Mouse (Mus musculus): Measurements from ENCODE around the gene Scd4. TPM values are rescaled to one million over a fixed set of nuclear protein-coding genes. Genes with fewer than 3 reads are reported as not detected.
A peak's percentile ranks its signal among the peaks of the same experiment; 100 is the strongest.

Scd4 gene
- polyA plus RNA-seq, 1 experiment from 2014 or later = 0.25 TPM

GRCm38 (mm10) chr19:44310814-44311213 is 22.1 kb upstream of the Scd4 start:
- Histone ChIP-seq H3K9me3 (ENCODE audit: control insufficient read depth, low read length) (no peaks in the 10 kb centered on the region), H3K27me3 (ENCODE audit: control insufficient read depth, insufficient read depth, low read length) (no peaks in the 10 kb centered on the region), H3K4me2 (replicated peaks) (no peak overlapping the region), H3K4me1 (replicated peaks; ENCODE audit: control insufficient read depth, insufficient read depth, low read length) (peaks cover 18% of the 10 kb centered on the region), H3K36me3 (replicated peaks; ENCODE audit: control insufficient read depth, insufficient read depth) (peaks cover 28% of the 10 kb centered on the region), H3K9ac (no peak overlapping the region), H3K27ac (no peak overlapping the region), H3K4me3 (replicated peaks; ENCODE audit: low read length) (no peak overlapping the region)
- DNase-seq (ENCODE audit: low spot score) (no peak), ATAC-seq (ENCODE audit: low FRiP score) (no peak)
- WGBS = 25% methylated on average over 5 of the region's 5 CpGs

DNA sequence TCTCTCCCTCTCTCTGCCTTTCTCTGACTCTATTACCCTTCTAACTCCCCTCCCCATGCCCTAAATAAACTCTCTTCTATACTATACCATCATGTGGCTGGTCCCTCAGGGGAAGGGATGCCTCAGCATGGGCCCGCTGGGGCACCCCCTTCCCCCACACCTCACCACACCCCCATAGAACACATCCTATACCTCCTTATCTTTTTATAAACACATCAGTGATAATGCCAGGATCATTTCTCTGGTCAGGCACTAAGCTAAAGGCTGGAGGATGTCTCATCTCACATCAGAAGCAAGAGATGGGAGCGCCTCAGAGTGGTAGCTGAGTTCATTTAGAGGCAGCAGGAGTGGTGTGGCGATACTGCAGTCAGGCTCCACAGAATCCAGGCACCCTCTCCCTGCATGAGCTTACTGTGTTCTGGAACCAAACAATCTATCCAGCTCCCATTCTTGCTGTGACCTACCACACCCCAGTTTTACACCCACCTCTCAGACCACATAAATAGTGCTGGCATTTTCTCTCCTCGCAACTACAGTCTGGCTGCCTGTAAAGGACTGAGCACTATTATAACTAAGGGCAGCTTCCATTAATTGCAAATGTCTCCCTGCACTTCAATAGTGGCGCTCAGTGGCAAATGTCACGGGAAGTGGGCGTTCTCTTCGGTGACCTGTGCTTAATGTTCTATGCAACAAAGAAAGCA is 21.4 kb upstream of the Scd4 start:
- Histone ChIP-seq H3K4me1 (replicated peaks; ENCODE audit: control insufficient read depth, insufficient read depth, low read length) (peaks cover 18% of the 10 kb centered on the region), H3K9me3 (ENCODE audit: control insufficient read depth, low read length) (no peaks in the 10 kb centered on the region), H3K9ac (no peak overlapping the region), H3K27me3 (ENCODE audit: control insufficient read depth, insufficient read depth, low read length) (no peaks in the 10 kb centered on the region), H3K27ac (no peak overlapping the region), H3K4me3 (replicated peaks; ENCODE audit: low read length) (no peak overlapping the region), H3K4me2 (replicated peaks) (no peak overlapping the region), H3K36me3 (replicated peaks; ENCODE audit: control insufficient read depth, insufficient read depth) (peaks cover 21% of the 10 kb centered on the region)
- DNase-seq (ENCODE audit: low spot score) (no peak), ATAC-seq (ENCODE audit: low FRiP score) (no peak)
- 40% methylated on average over 8 of the region's 8 CpGs for WGBS

GRCm38 (mm10) chr19:44312007-44312360 is 20.9 kb upstream of the Scd4 start:
- no peaks in the 10 kb centered on the region for H3K27me3 ChIP-seq (ENCODE audit: control insufficient read depth, insufficient read depth, low read length)
- H3K4me3 ChIP-seq (replicated peaks; ENCODE audit: low read length) = no peak overlapping the region
- WGBS = 8% methylated on average over 4 of the region's 4 CpGs
- H3K9me3 ChIP-seq (ENCODE audit: control insufficient read depth, low read length) = no peaks in the 10 kb centered on the region
- ATAC-seq (ENCODE audit: low FRiP score) = no peak; the same call in 1 of the 2 replicates
- H3K4me2 ChIP-seq (replicated peaks) = no peak overlapping the region
- H3K9ac ChIP-seq = no peak overlapping the region
- peaks cover 18% of the 10 kb centered on the region for H3K4me1 ChIP-seq (replicated peaks; ENCODE audit: control insufficient read depth, insufficient read depth, low read length)
- H3K36me3 ChIP-seq (replicated peaks; ENCODE audit: control insufficient read depth, insufficient read depth) = peaks cover 16% of the 10 kb centered on the region
- no peak overlapping the region for H3K27ac ChIP-seq
- DNase-seq (ENCODE audit: low spot score) = no peak

DNA sequence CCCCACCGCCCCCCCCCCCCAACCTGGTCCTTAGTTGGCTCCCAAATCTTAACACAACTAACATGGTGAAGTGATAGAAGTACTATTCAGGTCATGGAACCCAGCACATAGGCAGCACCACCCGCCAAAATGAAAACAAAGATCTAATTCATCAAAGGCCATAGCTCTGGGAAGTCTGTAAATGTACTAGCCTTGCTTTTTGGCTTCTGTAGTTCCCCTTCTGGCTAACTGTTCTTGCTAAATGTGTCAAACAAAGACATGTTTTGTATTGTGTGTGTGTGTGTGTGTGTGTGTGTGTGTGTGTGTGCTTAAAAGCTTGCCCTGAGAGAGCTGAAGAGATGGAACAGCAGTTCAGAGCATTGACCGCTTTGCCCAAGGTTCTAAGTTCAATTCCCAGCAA is 19.8 kb upstream of the Scd4 start:
- peaks cover 5% of the 10 kb centered on the region for H3K36me3 ChIP-seq (replicated peaks; ENCODE audit: control insufficient read depth, insufficient read depth)
- no peak for ATAC-seq (ENCODE audit: low FRiP score)
- no peak overlapping the region for H3K4me2 ChIP-seq (replicated peaks)
- no peaks in the 10 kb centered on the region for H3K27me3 ChIP-seq (ENCODE audit: control insufficient read depth, insufficient read depth, low read length)
- no peak overlapping the region for H3K27ac ChIP-seq
- WGBS = 74% methylated on average over 3 of the region's 3 CpGs
- H3K4me1 ChIP-seq (replicated peaks; ENCODE audit: control insufficient read depth, insufficient read depth, low read length) = peaks cover 18% of the 10 kb centered on the region
- no peaks in the 10 kb centered on the region for H3K9me3 ChIP-seq (ENCODE audit: control insufficient read depth, low read length)
- no peak overlapping the region for H3K9ac ChIP-seq
- DNase-seq (ENCODE audit: low spot score) = no peak
- no peak overlapping the region for H3K4me3 ChIP-seq (replicated peaks; ENCODE audit: low read length)

DNA sequence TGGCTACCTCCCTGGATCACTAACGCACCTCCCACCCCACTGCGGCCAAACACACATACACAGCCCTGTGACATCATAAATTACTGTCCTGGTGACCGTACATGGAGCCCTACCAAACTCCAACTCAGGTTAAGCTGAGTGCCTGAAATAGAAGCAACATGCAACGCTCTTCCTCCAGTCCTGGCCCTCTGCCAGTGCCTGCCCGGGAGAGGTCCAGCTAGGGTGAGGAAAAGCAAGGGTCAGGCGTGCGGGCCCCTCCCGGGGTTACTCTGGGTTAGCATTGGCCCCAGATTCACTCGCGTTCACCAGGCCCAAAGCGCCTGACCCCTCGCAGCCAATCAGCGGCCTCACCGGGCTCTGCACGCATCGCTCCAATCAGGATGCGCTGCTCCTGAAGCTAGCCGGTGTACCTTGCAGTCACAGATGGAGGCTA is 18.5 kb upstream of the Scd4 start:
- Histone ChIP-seq H3K36me3 (replicated peaks; ENCODE audit: control insufficient read depth, insufficient read depth) (no peaks in the 10 kb centered on the region; the same call in 1 of the 2 replicates), H3K4me1 (replicated peaks; ENCODE audit: control insufficient read depth, insufficient read depth, low read length) (peaks cover 18% of the 10 kb centered on the region), H3K27me3 (ENCODE audit: control insufficient read depth, insufficient read depth, low read length) (no peaks in the 10 kb centered on the region), H3K4me2 (replicated peaks) (peak overlapping the region; percentile 77), H3K27ac (peak overlapping the region; percentile 22), H3K4me3 (replicated peaks; ENCODE audit: low read length) (peak overlapping the region; percentile 44), H3K9me3 (ENCODE audit: control insufficient read depth, low read length) (no peaks in the 10 kb centered on the region), H3K9ac (peak overlapping the region; percentile 62)
- ATAC-seq (ENCODE audit: low FRiP score) (peak; percentile 90), DNase-seq (ENCODE audit: low spot score) (peak; percentile 68)
- 3% methylated on average over 18 of the region's 18 CpGs for WGBS

- ATAC-seq (ENCODE audit: low FRiP score) (peak; percentile 66), DNase-seq (ENCODE audit: low spot score) (no peak)
- peak overlapping the region; percentile 62 for H3K9ac ChIP-seq
- no peaks in the 10 kb centered on the region for H3K27me3 ChIP-seq (ENCODE audit: control insufficient read depth, insufficient read depth, low read length)
- peak overlapping the region; percentile 77 for H3K4me2 ChIP-seq (replicated peaks)
- peaks cover 18% of the 10 kb centered on the region for H3K4me1 ChIP-seq (replicated peaks; ENCODE audit: control insufficient read depth, insufficient read depth, low read length)
- WGBS = under 1% methylated on average over 11 of the region's 11 CpGs
- H3K4me3 ChIP-seq (replicated peaks; ENCODE audit: low read length) = peak overlapping the region; percentile 44
- H3K36me3 ChIP-seq (replicated peaks; ENCODE audit: control insufficient read depth, insufficient read depth) = no peaks in the 10 kb centered on the region
- H3K9me3 ChIP-seq (ENCODE audit: control insufficient read depth, low read length) = no peaks in the 10 kb centered on the region
- H3K27ac ChIP-seq = no peak overlapping the region; the same call in none of the 2 replicates
Observed at GRCm38 (mm10) chr19:44314871-44315414, 17.9 kb upstream of the Scd4 start.

DNA sequence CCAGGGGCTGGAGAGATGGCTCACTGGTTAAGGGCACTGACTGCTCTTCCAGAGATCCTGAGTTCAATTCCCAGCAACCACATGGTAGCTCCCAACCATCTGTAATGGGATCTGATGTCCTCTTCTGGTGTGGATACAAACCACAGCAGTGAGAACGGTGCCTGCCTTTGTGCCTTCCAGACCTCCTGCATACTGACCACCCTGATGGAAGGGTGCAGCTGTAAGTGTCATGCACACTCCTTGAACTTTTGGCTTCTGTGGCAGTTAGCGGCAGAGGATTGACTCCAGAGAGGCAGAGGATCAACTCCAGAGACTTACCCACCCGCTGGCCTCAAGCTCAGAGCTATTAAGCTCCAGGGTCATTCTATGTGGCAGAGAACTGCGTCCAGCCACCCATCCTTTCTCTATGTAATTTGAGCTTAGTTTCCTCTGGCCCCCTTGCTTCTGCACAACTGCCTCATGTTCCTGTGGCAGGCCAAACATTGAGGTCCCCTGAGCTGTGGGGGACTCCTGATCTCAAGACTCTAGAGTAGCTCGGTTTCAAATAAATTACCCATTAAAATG is 16.1 kb upstream of the Scd4 start:
- no peaks in the 10 kb centered on the region for H3K27me3 ChIP-seq (ENCODE audit: control insufficient read depth, insufficient read depth, low read length)
- no peak overlapping the region for H3K4me2 ChIP-seq (replicated peaks)
- no peaks in the 10 kb centered on the region for H3K36me3 ChIP-seq (replicated peaks; ENCODE audit: control insufficient read depth, insufficient read depth)
- H3K9me3 ChIP-seq (ENCODE audit: control insufficient read depth, low read length) = no peaks in the 10 kb centered on the region
- H3K9ac ChIP-seq = no peak overlapping the region
- H3K27ac ChIP-seq = no peak overlapping the region
- no peak for ATAC-seq (ENCODE audit: low FRiP score)
- 78% methylated on average over 5 of the region's 5 CpGs for WGBS
- H3K4me3 ChIP-seq (replicated peaks; ENCODE audit: low read length) = no peak overlapping the region
- peaks cover 8% of the 10 kb centered on the region for H3K4me1 ChIP-seq (replicated peaks; ENCODE audit: control insufficient read depth, insufficient read depth, low read length)
- DNase-seq (ENCODE audit: low spot score) = no peak

DNA sequence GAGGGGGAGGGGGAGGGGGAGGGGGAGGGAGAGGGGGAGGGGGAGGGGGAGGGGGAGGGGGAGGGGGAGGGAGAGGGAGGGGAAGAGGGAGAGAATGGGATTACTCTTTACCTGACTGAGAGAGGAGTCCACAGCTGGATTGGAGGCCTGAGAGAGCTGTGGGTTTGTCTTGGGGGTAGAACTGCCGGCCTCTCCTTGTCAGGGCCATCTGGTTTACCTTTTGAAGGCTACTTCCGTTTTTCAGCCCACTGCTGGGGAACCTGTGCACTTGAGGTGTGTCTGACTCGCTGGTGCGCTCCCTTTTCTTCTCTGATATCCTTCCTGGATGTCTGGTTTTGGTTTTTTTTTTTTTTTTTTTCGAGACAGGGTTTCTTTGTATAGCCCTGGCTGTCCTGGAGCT is 15.5 kb upstream of the Scd4 start:
- H3K27me3 ChIP-seq (ENCODE audit: control insufficient read depth, insufficient read depth, low read length) = no peaks in the 10 kb centered on the region
- ATAC-seq (ENCODE audit: low FRiP score) (no peak), DNase-seq (ENCODE audit: low spot score) (no peak)
- H3K36me3 ChIP-seq (replicated peaks; ENCODE audit: control insufficient read depth, insufficient read depth) = no peaks in the 10 kb centered on the region
- no peak overlapping the region for H3K27ac ChIP-seq
- no peak overlapping the region for H3K4me3 ChIP-seq (replicated peaks; ENCODE audit: low read length)
- H3K4me1 ChIP-seq (replicated peaks; ENCODE audit: control insufficient read depth, insufficient read depth, low read length) = peaks cover 8% of the 10 kb centered on the region
- H3K9me3 ChIP-seq (ENCODE audit: control insufficient read depth, low read length) = no peaks in the 10 kb centered on the region
- H3K9ac ChIP-seq = no peak overlapping the region
- whole genome bisulfite sequencing = 85% methylated on average over 5 of the region's 5 CpGs
- no peak overlapping the region for H3K4me2 ChIP-seq (replicated peaks)

GRCm38 (mm10) chr19:44318545-44318944 is 14.3 kb upstream of the Scd4 start:
- Histone ChIP-seq H3K4me3 (replicated peaks; ENCODE audit: low read length) (no peak overlapping the region), H3K27ac (no peak overlapping the region), H3K27me3 (ENCODE audit: control insufficient read depth, insufficient read depth, low read length) (no peaks in the 10 kb centered on the region), H3K9ac (no peak overlapping the region), H3K36me3 (replicated peaks; ENCODE audit: control insufficient read depth, insufficient read depth) (no peaks in the 10 kb centered on the region), H3K9me3 (ENCODE audit: control insufficient read depth, low read length) (no peaks in the 10 kb centered on the region), H3K4me1 (replicated peaks; ENCODE audit: control insufficient read depth, insufficient read depth, low read length) (peaks cover 8% of the 10 kb centered on the region), H3K4me2 (replicated peaks) (no peak overlapping the region)
- no peak for ATAC-seq (ENCODE audit: low FRiP score)
- no peak for DNase-seq (ENCODE audit: low spot score)
